Mouse (Mus musculus) fat pad, adult 2 months (tissue): ENCODE data around the gene 1700028J19Rik.
"Not testable (repeated sequence)": the region's sequence is repeated elsewhere in the genome, so short reads cannot be mapped to it uniquely, and the experiment has no call there.

Source experiments
- DNase-seq: peaks from one replicate; pipeline ENCODE4 v3.0.0-alpha.2; 2011; ENCODE audit warnings: low read depth, low spot score; ENCODE audit errors: extremely low read depth

The 1700028J19Rik gene

DNA sequence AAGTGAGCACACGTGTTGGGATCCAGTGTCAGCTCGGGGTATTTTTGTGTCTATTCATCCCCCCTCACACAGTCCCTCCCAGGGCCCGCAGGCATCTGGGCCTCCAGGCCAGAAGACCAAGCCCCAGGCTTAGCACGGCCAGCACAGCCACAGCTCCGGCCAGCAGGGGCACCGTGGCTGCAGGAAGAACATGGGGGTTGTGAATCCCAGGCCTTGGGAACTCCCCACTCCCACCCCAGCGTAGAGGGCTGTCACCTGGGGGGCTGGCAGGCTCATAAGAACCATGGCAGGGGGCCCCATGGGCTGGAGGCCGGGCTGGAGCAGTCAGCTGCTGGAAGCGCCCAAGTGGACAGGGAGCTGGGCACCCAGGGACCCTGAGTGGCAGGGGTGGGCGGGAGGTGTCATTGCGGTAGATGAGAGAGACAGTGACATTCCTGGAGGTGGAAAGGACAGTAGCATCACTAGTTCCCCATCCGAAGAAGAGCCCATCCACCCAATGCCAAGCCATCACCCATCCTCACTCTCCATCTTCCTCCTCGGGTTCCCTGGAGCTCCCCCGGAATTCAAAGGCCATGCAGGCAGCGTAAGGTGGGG is 6.6 kb upstream of the 1700028J19Rik start:
- DNase-seq, result no peak

- not testable (repeated sequence) for DNase-seq
Observed at GRCm38 (mm10) chr7:44250732-44251275, 4.3 kb upstream of the 1700028J19Rik start.

GRCm38 (mm10) chr7:44249248-44249647 is 2.8 kb upstream of the 1700028J19Rik start:
- DNase-seq, result no peak

GRCm38 (mm10) chr7:44247971-44248370 is 1.5 kb upstream of the 1700028J19Rik start:
- no peak for DNase-seq

GRCm38 (mm10) chr7:44246984-44247470 is 532 bp upstream of the 1700028J19Rik start:
- no peak for DNase-seq

DNA sequence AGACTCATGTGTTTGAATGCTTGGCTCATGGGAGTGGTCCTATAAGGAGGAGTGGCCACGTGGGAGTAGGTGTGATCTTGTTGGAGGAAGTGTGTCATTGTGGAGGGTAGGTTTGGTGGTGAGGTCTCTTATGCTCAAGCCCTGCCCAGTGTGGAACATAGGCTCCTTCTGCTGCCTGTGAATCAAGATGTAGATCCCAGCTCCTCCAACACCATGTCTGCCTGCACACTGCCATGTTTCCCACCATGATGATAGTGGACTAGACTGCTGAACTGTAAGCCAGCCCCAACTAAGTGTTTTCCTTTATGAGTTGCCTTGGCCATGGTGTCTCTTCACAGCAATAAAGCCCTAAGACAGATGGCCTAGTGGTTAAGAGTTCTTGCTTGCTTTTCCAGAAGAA is 2.4 kb downstream of the 1700028J19Rik start:
- DNase-seq, result no peak

- DNase-seq, result no peak
Observed at GRCm38 (mm10) chr7:44241163-44241562, 5.3 kb downstream of the 1700028J19Rik start.

GRCm38 (mm10) chr7:44240712-44241111 is 5.8 kb downstream of the 1700028J19Rik start:
- no peak for DNase-seq

GRCm38 (mm10) chr7:44239913-44240312 is 6.6 kb downstream of the 1700028J19Rik start:
- no peak for DNase-seq

GRCm38 (mm10) chr7:44235909-44236308 is 10.6 kb downstream of the 1700028J19Rik start, which contains the start of gene Gm36864:
Gene Gm36864 (plus strand): TSS chr7:44236177.
- no peak for DNase-seq

DNA sequence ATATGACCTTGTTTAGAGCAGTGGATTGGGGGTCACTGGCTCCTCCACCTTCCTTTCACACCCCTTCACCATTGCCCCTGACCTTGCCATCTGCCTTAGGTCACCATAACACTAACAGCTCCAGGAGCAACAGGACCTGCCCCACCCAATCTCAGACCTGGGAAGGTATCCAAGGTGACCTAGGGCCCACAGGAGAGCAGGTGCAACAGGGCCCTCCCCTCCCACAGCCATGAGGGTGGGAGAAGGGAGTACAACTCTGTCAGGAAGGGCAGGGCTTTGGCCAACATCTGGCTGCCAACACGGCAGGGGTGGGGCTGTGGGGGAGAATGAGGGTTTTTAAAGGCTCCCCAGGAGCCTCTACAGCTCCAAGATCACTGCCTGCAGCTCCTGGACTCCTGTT is 21.4 kb downstream of the 1700028J19Rik start, which contains the start of gene Klk1:
Gene Klk1, plus strand, starts transcription at position 285 of the 400 bp plus-strand sequence.
- DNase-seq, result no peak

- DNase-seq, result not testable (repeated sequence)
Observed at GRCm38 (mm10) chr7:44222335-44222734, 24.2 kb downstream of the 1700028J19Rik start.

- not testable (repeated sequence) for DNase-seq
Observed at GRCm38 (mm10) chr7:44221601-44222000, 24.9 kb downstream of the 1700028J19Rik start.

DNA sequence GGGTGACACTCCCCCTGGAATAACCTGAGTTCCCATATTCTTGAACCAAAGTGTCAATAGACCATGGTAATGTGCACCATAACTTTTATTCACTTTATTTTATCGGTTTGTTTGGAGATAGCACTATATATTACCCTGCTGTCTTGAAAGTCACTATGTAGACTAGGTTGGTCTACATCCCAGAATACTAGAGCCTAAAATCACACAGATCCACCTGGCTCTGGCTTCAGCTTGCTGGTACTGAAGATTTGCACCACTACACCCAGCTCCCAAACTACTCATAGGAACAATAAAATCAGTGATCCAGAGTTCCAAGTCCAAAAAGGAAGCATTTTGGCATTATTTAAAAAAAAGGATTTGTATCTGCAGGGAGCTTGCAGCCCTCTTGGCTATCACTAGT is 30.9 kb downstream of the 1700028J19Rik start, which contains the start of gene Klk1b5:
Gene Klk1b5, plus strand, starts transcription at position 301 of the 400 bp plus-strand sequence.
- DNase-seq, result no peak

- no peak for DNase-seq
Observed at GRCm38 (mm10) chr7:44208307-44208706, 38.2 kb downstream of the 1700028J19Rik start.

DNA sequence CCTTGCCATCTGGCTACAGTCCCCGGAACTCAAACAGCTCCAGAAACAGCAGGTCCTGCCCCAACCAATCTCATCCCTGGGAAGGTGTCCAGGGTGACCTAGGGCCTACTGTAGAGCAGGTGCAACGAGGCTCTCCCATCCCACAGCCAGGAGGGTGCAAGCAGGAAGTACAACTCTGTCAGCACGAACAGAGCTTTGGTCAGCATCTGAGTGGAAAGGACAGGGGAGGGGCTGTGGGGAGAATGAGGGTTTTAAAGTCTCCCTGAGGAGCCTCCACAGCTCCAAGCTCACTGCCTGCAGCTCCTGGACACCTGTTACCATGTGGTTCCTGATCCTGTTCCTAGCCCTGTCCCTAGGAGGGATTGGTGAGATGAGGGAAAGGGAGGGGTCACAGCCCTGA is 39.4 kb downstream of the 1700028J19Rik start, which contains the start of gene Klk1b4:
Gene Klk1b4, plus strand, starts transcription at position 301 of the 400 bp plus-strand sequence.
- not testable (repeated sequence) for DNase-seq

GRCm38 (mm10) chr7:44197891-44198290 is 48.6 kb downstream of the 1700028J19Rik start, which contains the start of gene Klk1b3:
Gene Klk1b3 (plus strand): TSS chr7:44198191.
- DNase-seq, result no peak

DNA sequence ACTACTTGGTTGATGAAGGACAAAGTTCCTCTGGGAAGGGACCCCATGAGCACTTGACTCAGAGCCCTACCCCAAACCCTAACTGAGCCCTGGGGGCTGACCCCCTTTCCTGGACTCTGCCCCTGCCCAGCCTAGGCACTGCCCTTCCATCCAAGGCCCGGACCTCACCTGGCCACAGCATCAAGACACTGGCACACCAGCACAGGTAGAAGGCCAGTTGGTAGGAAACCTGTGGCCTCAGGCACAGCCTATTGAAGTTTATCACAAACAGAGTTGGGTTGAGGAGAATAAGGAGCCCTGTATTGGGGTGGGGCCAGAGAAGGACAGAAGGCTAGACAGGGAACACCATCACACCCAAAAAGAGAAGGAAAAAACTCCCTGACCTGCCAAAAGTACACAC is 53.0 kb downstream of the 1700028J19Rik start:
- DNase-seq, result not testable (repeated sequence)

- DNase-seq, result not testable (repeated sequence)
Observed at GRCm38 (mm10) chr7:44187936-44188335, 58.6 kb downstream of the 1700028J19Rik start, which contains the start of gene Klk1b24. Gene Klk1b24 (plus strand): TSS chr7:44188236.

- DNase-seq, result not testable (repeated sequence)
Observed at GRCm38 (mm10) chr7:44186516-44186915, 60.0 kb downstream of the 1700028J19Rik start.
